Mouse (Mus musculus) layer of hippocampus, postnatal 25 days (tissue): Measurements from ENCODE around the gene BC049715. TPM values are rescaled to one million over a fixed set of nuclear protein-coding genes. Genes with fewer than 3 reads are reported as not detected.
A peak's percentile ranks its signal among the peaks of the same experiment; 100 is the strongest.

Experiments used
- DNase-seq, 2 experiments: peaks; one replicate each; pipeline ENCODE4 v3.0.0; 2022; ENCODE audit warnings: mixed read lengths in 2 of 2, low spot score in 1 of 2; ENCODE audit errors: extremely low spot score in 1 of 2
- total RNA-seq, 2 experiments: library from RNA; stranded (reverse); gene quantifications; 2 replicates each; pipeline ENCODE4 v1.2.3; 2021

BC049715 gene
- total RNA-seq, 2 experiments from 2014 or later: 2.0 to 3.0 TPM

- no peak for DNase-seq
Measured at GRCm38 (mm10) chr6:136807395-136808013, 19.9 kb upstream of the BC049715 start.

DNA sequence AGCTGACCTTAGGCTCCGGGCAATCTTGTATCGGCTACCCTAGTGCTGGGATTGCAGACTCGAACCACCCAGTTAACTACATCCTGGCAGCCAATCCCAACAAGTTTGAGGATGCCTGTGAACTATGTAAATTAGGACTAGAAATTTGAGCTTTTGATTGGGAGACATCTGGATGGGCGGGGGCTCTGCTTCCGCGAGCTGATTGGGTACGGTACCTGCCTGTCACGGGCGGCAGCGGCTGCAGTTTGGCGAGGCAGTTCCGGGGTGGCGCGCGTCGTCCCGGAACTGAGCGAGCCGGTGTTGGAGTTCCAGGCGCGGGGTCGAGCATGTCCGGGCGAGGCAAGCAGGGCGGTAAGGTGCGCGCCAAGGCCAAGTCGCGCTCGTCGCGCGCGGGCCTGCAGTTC, 19.4 kb upstream of the BC049715 start, which contains the start of gene H2afj:
Gene H2afj, plus strand, starts transcription at position 231 of the 404 bp plus-strand sequence.
- peak; percentile 96 to 98 for DNase-seq

DNA sequence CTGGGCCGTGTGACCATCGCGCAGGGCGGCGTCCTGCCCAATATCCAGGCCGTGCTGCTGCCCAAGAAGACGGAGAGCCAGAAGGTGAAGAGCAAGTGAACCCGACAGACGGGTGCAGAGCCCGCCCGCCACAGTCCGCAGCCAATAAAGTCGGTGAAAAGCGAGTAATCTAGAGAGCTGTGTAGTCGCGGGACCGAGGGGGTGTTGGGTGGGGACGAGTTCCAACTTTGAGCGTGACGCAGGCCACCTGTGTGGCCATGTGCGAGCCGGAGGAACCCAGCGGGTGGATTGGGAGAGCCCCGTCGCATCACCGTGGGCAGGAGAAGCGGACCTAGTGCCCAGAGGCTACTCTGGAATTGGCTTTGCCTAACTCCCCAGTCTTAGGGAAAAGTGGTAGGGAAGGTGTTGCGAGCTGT, 18.8 kb upstream of the BC049715 start:
- peak; percentile 24 to 32 for DNase-seq

GRCm38 (mm10) chr6:136809077-136809476, 18.3 kb upstream of the BC049715 start:
- DNase-seq: no peak

DNA sequence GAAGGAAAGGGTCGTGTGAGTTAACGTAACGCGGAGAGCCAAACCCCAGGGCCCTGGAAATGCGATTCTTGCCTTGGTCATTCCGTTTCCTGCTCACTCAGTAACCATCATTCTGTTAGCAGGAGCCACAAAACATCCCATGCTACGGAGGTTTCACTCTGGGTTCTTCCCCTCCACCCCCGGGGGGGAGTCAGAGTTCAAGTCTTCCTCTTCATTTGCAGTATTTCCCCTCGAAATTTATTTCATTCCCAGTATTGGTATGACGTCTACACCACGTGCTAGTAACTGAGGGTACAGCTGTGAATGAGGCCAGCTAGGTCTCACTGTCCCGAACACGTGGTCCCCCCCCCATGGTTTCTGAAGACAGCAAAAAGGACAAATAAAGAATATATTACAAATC, 17.8 kb upstream of the BC049715 start:
- no peak for DNase-seq

DNA sequence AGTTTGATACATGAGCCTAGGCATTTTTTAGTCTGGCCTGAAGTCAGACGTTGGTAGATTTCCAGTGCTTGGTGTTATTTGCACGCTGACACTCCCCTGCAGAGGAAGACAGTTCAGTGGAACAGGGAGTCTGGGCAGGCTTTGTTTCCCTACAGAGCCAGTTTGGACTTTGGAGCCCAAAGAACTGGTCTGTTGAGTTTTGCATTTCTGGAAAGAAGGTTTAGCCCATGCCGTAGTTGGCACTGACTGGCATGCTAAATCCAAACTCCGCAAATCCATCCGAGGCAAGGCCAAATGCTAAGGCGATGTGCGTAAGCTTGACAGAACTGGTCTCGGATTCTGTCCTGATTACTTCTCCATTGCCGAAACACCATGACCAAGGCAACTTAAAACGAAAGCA, 16.2 kb upstream of the BC049715 start:
- DNase-seq: no peak

- DNase-seq: no peak
Measured at GRCm38 (mm10) chr6:136813117-136813516, 14.3 kb upstream of the BC049715 start.

GRCm38 (mm10) chr6:136815381-136815780, 12.0 kb upstream of the BC049715 start:
- DNase-seq: no peak

GRCm38 (mm10) chr6:136816826-136817225, 10.6 kb upstream of the BC049715 start:
- no peak for DNase-seq

GRCm38 (mm10) chr6:136817549-136817948, 9.9 kb upstream of the BC049715 start:
- peak; percentile 49 to 67 for DNase-seq

DNA sequence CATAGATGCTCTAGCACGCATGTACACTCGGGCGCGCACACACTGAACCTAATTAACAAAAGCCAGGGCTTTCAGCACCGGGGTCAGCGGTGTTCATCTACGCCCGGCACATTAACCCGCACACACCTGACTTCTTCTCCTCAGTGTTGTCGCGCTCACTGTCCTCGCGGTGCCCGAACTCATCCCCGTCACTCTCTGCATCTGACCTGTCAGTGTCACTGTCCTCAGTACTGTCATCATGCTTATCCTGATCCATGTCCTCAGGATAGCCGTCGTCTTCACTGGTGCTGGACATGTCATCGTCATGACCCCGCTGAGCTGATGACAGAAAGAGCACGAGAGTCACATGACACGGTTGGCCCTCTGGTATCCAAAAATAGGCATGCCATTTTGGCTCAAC, 7.0 kb upstream of the BC049715 start:
- no peak for DNase-seq

- no peak for DNase-seq
Measured at GRCm38 (mm10) chr6:136821086-136821485, 6.3 kb upstream of the BC049715 start.

- DNase-seq: no peak
Measured at GRCm38 (mm10) chr6:136824987-136825386, 2.4 kb upstream of the BC049715 start.

DNA sequence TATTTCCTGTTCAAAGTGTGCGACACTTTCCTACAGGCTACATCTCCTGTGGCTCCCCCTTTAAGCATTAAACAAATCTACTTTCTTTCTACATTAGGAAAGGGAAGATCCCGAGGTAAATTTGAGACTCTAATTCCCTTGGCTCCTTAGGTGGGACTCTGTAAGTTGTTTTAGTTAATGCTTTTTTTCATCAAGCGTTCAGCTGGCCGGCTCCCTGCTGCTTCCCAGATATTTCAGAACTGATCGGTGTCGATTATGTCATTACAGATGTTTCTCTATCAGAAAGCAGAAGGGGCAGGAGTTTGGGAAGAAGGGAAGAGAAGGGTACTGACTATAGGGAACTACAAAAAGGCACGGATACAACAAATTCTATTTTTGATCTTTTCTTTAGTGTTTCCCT, 310 bp upstream of the BC049715 start:
- DNase-seq: no peak

DNA sequence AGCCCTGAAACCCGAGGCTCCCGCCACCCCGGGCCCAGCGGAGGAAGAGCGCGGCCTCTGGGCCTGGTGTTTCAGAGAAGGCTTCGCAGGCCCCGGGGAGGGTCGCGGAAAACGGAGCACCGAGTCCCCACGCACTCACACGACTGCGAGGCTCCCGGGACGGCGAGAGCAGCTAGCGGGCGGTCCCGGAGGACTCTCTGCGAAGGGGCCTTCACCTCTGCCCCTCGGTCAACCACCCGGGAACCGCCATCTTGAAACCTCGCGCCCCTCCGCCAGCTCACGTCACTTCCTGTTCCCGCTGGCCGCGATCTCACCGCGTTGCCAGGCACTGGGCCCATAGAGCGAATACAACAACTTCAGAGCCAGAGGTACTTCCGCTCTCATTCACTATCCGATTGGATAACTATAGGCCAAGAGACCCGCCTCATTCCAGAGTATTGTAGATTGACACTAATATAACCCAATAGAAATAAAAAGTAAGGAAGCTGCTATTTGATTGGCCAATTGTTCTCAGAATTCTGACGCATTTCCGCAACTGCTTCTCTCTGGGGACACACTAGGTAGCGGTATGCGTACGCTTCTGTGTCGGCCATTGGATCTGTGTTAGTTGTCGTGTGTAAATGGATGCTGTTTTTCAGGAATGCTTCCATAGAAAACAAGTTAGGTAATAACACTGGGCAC, 595 bp downstream of the BC049715 start, which contains the start of gene Wbp11:
Gene Wbp11, minus strand, starts transcription at position 353 of the 681 bp plus-strand sequence.
- peak; percentile 87 to 90 for DNase-seq

DNA sequence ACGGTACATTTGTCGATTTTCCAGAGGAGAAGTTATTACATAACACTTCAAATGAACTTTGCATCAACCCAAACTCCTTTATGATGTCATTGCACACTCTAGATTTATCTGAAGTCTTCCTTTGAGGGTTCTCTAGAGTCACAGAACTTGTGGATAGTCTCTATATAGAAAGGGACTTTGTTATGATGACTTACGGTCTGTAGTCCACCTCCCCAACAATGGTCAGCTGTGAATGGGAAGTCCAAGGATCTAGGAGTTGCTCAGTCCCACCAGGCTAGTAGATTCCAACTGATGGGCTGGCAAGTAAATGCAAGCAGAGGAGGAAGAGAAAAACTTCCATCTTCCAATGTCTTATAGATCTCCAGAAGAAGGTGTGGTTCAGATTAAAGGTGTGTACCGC, 1.3 kb downstream of the BC049715 start:
- DNase-seq: no peak

GRCm38 (mm10) chr6:136831712-136832111, 4.3 kb downstream of the BC049715 start:
- DNase-seq: no peak

DNA sequence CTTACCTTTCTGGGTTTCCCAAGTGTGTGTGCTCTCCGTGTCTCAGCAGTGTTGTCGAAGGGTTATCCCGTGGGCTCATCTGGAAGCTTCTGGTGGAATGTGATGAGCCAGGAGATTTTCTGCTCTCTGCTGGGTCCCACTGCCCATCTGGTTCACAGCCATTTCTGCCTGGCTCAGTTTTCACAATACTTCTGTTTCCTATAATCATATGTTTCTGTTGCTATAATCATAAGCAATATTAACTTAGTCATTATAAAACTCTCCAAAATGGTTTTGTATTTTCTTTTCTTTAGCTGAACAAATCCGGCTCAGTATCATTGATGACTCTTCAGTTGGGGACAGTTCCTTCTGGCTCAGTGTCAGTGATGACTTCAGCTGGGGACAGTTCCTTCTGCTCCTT, 7.9 kb downstream of the BC049715 start, which contains the start of gene Smco3:
Gene Smco3, minus strand, starts transcription at position 101 of the 400 bp plus-strand sequence.
- no peak for DNase-seq

- DNase-seq: no peak
Measured at GRCm38 (mm10) chr6:136837323-136837722, 9.9 kb downstream of the BC049715 start.

DNA sequence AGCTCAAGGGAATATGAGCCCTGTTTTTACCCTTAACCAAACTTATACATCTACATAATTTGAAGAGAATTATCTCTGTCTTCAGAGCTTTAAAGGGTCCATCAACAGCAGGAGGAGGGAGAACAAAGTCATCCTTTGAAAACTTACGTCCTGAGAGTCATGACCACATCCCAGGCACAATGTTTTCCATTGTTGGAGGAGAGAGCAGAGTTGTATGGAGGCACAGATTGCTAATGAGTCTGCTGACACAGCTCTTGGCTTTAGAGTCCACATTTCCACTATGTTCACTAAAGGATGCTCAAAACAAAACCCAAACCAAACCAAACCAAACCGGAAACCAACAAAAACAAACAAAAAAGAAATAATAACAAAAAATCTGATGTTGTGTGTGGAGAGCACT, 17.5 kb downstream of the BC049715 start:
- DNase-seq: no peak

DNA sequence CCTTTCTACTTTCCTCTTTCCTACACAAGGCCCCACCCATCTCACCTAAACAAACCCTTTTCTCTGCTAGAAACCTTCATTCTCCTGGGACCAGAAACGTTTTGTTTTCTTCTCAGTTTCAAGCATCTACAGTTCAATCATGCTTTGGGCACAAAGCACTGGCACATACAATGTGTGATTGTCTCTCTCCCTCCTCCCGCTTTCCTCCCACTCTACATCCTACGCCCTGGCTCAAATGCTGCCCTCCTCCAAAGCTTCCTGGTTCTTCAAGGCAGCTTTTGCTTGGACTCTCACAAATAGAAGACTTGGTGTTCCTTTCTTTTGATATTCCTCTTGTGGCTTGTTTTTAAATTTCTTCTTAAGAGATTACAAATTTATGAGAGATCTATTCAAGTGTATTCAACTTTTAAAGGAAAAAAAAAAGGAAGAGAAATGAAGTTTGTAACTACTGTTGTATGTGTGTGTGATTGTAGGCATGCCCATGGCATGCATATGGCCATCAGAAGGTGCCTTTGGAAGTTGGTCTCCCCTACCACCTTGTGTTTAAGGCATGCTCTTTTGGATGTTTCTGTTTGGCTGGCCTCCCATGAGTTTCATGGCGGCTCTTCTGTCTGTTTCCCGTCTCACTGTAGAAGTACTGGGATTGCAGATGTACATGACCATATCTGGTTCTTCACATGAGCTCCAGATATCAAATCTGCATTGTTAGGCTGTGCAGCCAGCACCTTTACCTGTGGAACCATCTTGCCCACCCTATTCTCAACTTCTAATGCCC, 18.5 kb downstream of the BC049715 start:
- no peak for DNase-seq
